Mouse (Mus musculus): ENCODE measurements around the gene Slc5a2. TPM values are rescaled to one million over a fixed set of nuclear protein-coding genes. Genes with fewer than 3 reads are reported as not detected.

Slc5a2 gene
- total and polyA plus RNA-seq, 3 experiments = 0.37 TPM; not detected in 2

- intact Hi-C loops (cut with DNase I) = loop anchor here (1.0 to 10.0 kb wide), 3 partner anchors 99 to 461 kb away; partner anchors contain the start of gene Inpp5f
- no peaks in the 10 kb centered on the region for H3K27me3 ChIP-seq (ENCODE audit: control insufficient read depth, insufficient read depth, low read length)
- no peak for TF ChIP-seq CTCF (IDR thresholded peaks at IDR 0.05)
- TF ChIP-seq EP300 (IDR thresholded peaks at IDR 0.05; ENCODE audit: insufficient read depth, low read depth, low read length) = no peak
- peak; percentile 88 for TF ChIP-seq POLR2A (IDR thresholded peaks at IDR 0.05; ENCODE audit: insufficient read depth, low read depth, low read length)
- H3K9ac ChIP-seq (ENCODE audit: low read depth, low read length) = peak within 1 kb of the TSS; percentile 75
- DNase-seq = peak; percentile 78 to 79
- H3K36me3 ChIP-seq (ENCODE audit: control insufficient read depth, insufficient read depth, low read length) = no peaks in the 10 kb centered on the region; the same call in none of the 2 replicates
- WGBS = 4% methylated on average over 26 of the region's 30 CpGs
- no peaks in the 10 kb centered on the region for H3K79me2 ChIP-seq (replicated peaks; ENCODE audit: control insufficient read depth, insufficient read depth, low read length)
- peak within 1 kb of the TSS; percentile 85 for H3K4me3 ChIP-seq
- H3K27ac ChIP-seq = peak within 1 kb of the TSS; percentile 95
- peaks cover 2% of the 10 kb centered on the region; the same call in 1 of the 2 replicates for H3K4me1 ChIP-seq (ENCODE audit: control insufficient read depth, insufficient read depth, low read length)
These were observed 18.7 kb upstream of the Slc5a2 start, which contains the start of gene Tgfb1i1 for GRCm38 (mm10) chr7:128246496-128247391. Gene Tgfb1i1 (plus strand): TSS chr7:128246812.

- Histone ChIP-seq H3K27ac (peak overlapping the region; percentile 95), H3K79me2 (replicated peaks; ENCODE audit: control insufficient read depth, insufficient read depth, low read length) (no peaks in the 10 kb centered on the region), H3K4me1 (ENCODE audit: control insufficient read depth, insufficient read depth, low read length) (peaks cover 2% of the 10 kb centered on the region; the same call in 1 of the 2 replicates), H3K9ac (ENCODE audit: low read depth, low read length) (peak overlapping the region; percentile 75), H3K36me3 (ENCODE audit: control insufficient read depth, insufficient read depth, low read length) (no peaks in the 10 kb centered on the region; the same call in none of the 2 replicates), H3K4me3 (peak overlapping the region; percentile 85), H3K27me3 (ENCODE audit: control insufficient read depth, insufficient read depth, low read length) (no peaks in the 10 kb centered on the region)
- TF ChIP-seq POLR2A (IDR thresholded peaks at IDR 0.05; ENCODE audit: insufficient read depth, low read depth, low read length) = no peak
- TF ChIP-seq EP300 (IDR thresholded peaks at IDR 0.05; ENCODE audit: insufficient read depth, low read depth, low read length) = 0 out of 2 replicates have a peak, but pooled peaks have one; percentile 57
- peak; percentile 90 for TF ChIP-seq CTCF (IDR thresholded peaks at IDR 0.05)
- 0% methylated on average over 13 of the region's 13 CpGs for WGBS
- intact Hi-C loops (cut with DNase I) = loop anchor here (1.0 to 10.0 kb wide), 3 partner anchors 98 to 460 kb away; partner anchors contain the start of gene Inpp5f
- peak; percentile 87 for DNase-seq
These were observed 18.0 kb upstream of the Slc5a2 start for GRCm38 (mm10) chr7:128247443-128247842.

GRCm38 (mm10) chr7:128248081-128249042 is 17.1 kb upstream of the Slc5a2 start:
- intact Hi-C loops (cut with DNase I) = loop anchor here (5.0 to 10.0 kb wide), 2 partner anchors 366 to 459 kb away; partner anchors contain the start of gene Inpp5f
- TF ChIP-seq POLR2A (IDR thresholded peaks at IDR 0.05; ENCODE audit: insufficient read depth, low read depth, low read length) = no peak
- no peak for TF ChIP-seq CTCF (IDR thresholded peaks at IDR 0.05)
- no peak for TF ChIP-seq EP300 (IDR thresholded peaks at IDR 0.05; ENCODE audit: insufficient read depth, low read depth, low read length)
- no peak for DNase-seq
- peaks cover 2% of the 10 kb centered on the region; the same call in 1 of the 2 replicates for H3K4me1 ChIP-seq (ENCODE audit: control insufficient read depth, insufficient read depth, low read length)
- 61% methylated on average over 10 of the region's 10 CpGs for WGBS
- no peaks in the 10 kb centered on the region; the same call in none of the 2 replicates for H3K36me3 ChIP-seq (ENCODE audit: control insufficient read depth, insufficient read depth, low read length)
- no peak overlapping the region for H3K27ac ChIP-seq
- no peaks in the 10 kb centered on the region for H3K27me3 ChIP-seq (ENCODE audit: control insufficient read depth, insufficient read depth, low read length)
- H3K4me3 ChIP-seq = peak overlapping the region; percentile 85
- H3K9ac ChIP-seq (ENCODE audit: low read depth, low read length) = peak overlapping the region; percentile 8; the same call in 1 of the 2 replicates
- H3K79me2 ChIP-seq (replicated peaks; ENCODE audit: control insufficient read depth, insufficient read depth, low read length) = no peaks in the 10 kb centered on the region

- no peak for TF ChIP-seq EP300 (IDR thresholded peaks at IDR 0.05; ENCODE audit: insufficient read depth, low read depth, low read length)
- no peak for TF ChIP-seq POLR2A (IDR thresholded peaks at IDR 0.05; ENCODE audit: insufficient read depth, low read depth, low read length)
- no peak for TF ChIP-seq CTCF (IDR thresholded peaks at IDR 0.05)
- intact Hi-C loops (cut with DNase I) = loop anchor here (5.0 to 10.0 kb wide), 2 partner anchors 365 to 457 kb away; partner anchors contain the start of gene Inpp5f
- Histone ChIP-seq H3K79me2 (replicated peaks; ENCODE audit: control insufficient read depth, insufficient read depth, low read length) (no peaks in the 10 kb centered on the region), H3K9ac (ENCODE audit: low read depth, low read length) (no peak overlapping the region), H3K36me3 (ENCODE audit: control insufficient read depth, insufficient read depth, low read length) (no peaks in the 10 kb centered on the region; the same call in none of the 2 replicates), H3K27ac (no peak overlapping the region), H3K4me3 (no peak overlapping the region), H3K4me1 (ENCODE audit: control insufficient read depth, insufficient read depth, low read length) (peaks cover 2% of the 10 kb centered on the region; the same call in 1 of the 2 replicates), H3K27me3 (ENCODE audit: control insufficient read depth, insufficient read depth, low read length) (no peaks in the 10 kb centered on the region)
- DNase-seq = no peak
- WGBS = 81% methylated on average over 5 of the region's 5 CpGs
These were observed 15.5 kb upstream of the Slc5a2 start for GRCm38 (mm10) chr7:128249998-128250397.

GRCm38 (mm10) chr7:128251946-128252345 is 13.5 kb upstream of the Slc5a2 start:
- no peak overlapping the region for H3K9ac ChIP-seq (ENCODE audit: low read depth, low read length)
- no peak overlapping the region for H3K4me3 ChIP-seq
- H3K4me1 ChIP-seq (ENCODE audit: control insufficient read depth, insufficient read depth, low read length) = peaks cover 5% of the 10 kb centered on the region
- no peak overlapping the region for H3K27ac ChIP-seq
- intact Hi-C loops (cut with DNase I) = no loop called here
- 66% methylated on average over 12 of the region's 12 CpGs for WGBS
- no peaks in the 10 kb centered on the region for H3K79me2 ChIP-seq (replicated peaks; ENCODE audit: control insufficient read depth, insufficient read depth, low read length)
- TF ChIP-seq POLR2A (IDR thresholded peaks at IDR 0.05; ENCODE audit: insufficient read depth, low read depth, low read length) = no peak
- no peak for TF ChIP-seq CTCF (IDR thresholded peaks at IDR 0.05)
- no peak for TF ChIP-seq EP300 (IDR thresholded peaks at IDR 0.05; ENCODE audit: insufficient read depth, low read depth, low read length)
- no peaks in the 10 kb centered on the region; the same call in 1 of the 2 replicates for H3K36me3 ChIP-seq (ENCODE audit: control insufficient read depth, insufficient read depth, low read length)
- H3K27me3 ChIP-seq (ENCODE audit: control insufficient read depth, insufficient read depth, low read length) = no peaks in the 10 kb centered on the region
- no peak for DNase-seq
